Mouse (Mus musculus): Measurements from ENCODE around the gene Lman2l. TPM values are rescaled to one million over a fixed set of nuclear protein-coding genes. Genes with fewer than 3 reads are reported as not detected.

Gene Lman2l
- polyA plus RNA-seq, 1 experiment from 2014 or later = 32.6 TPM

DNA sequence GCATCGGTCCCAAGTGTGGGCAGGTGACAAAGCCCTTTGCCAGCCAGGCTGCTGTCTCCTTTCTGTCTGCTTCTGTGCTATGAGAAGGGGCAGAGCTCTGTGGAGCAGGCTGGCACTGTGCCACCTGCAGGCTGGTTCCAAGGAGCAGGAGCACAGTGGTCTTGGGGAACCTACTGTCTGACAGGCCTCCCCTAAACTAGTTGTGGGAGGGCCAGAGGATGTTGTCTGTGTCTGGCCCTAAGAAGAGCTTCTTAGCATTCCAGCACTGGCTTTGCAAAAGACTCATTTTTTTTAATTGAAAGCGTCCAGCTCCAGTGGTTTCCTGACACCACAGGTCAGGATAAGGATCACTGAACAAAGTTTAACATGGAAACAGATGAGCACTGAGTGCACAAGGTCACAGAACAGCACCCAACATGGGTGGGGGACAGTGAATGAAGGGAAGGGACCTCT lies 33.3 kb upstream of the Lman2l start:
- Histone ChIP-seq H3K36me3 (ENCODE audit: control insufficient read depth, insufficient read depth, low read length) (no peaks in the 10 kb centered on the region), H3K9ac (ENCODE audit: low read length) (no peak overlapping the region), H3K4me2 (ENCODE audit: low read length) (no peak overlapping the region), H3K4me1 (ENCODE audit: control insufficient read depth, insufficient read depth, low read length) (peaks cover 31% of the 10 kb centered on the region), H3K27ac (ENCODE audit: low read depth, low read length) (no peak overlapping the region), H3K4me3 (ENCODE audit: low read depth, low read length) (no peak overlapping the region), H3K27me3 (replicated peaks; ENCODE audit: control insufficient read depth, insufficient read depth, low read length) (no peaks in the 10 kb centered on the region), H3K9me3 (replicated peaks; ENCODE audit: control insufficient read depth, low read length) (no peaks in the 10 kb centered on the region)
- ATAC-seq = no peak
- 59% methylated on average over 2 of the region's 2 CpGs for WGBS
- peak; percentile 23 for DNase-seq (ENCODE audit: low spot score)

DNA sequence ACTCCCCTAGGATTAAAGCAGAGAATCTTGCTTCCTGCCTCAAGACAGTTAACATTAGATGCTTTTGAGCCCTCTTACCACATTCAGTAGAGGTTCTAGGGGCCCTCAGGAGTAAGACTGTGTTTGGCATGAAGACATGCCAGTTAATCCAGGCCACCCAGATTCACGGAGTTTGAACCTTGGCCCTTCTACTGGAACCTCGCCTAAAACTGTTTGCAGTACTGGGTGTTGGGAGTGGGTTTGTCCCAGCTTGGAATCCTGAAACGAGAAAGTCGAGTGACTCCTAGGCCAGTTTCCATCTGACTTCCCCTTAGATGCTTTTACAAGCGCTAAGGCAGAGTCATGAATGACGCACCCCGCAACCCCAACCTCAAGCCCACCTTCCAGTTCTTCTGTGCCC lies 31.4 kb upstream of the Lman2l start:
- Histone ChIP-seq H3K27ac (ENCODE audit: low read depth, low read length) (no peak overlapping the region), H3K9me3 (replicated peaks; ENCODE audit: control insufficient read depth, low read length) (no peaks in the 10 kb centered on the region), H3K4me3 (ENCODE audit: low read depth, low read length) (no peak overlapping the region), H3K27me3 (replicated peaks; ENCODE audit: control insufficient read depth, insufficient read depth, low read length) (no peaks in the 10 kb centered on the region), H3K4me2 (ENCODE audit: low read length) (no peak overlapping the region), H3K9ac (ENCODE audit: low read length) (no peak overlapping the region), H3K36me3 (ENCODE audit: control insufficient read depth, insufficient read depth, low read length) (no peaks in the 10 kb centered on the region), H3K4me1 (ENCODE audit: control insufficient read depth, insufficient read depth, low read length) (peaks cover 47% of the 10 kb centered on the region)
- ATAC-seq (no peak), DNase-seq (ENCODE audit: low spot score) (no peak)
- WGBS = 88% methylated on average over 7 of the region's 7 CpGs

DNA sequence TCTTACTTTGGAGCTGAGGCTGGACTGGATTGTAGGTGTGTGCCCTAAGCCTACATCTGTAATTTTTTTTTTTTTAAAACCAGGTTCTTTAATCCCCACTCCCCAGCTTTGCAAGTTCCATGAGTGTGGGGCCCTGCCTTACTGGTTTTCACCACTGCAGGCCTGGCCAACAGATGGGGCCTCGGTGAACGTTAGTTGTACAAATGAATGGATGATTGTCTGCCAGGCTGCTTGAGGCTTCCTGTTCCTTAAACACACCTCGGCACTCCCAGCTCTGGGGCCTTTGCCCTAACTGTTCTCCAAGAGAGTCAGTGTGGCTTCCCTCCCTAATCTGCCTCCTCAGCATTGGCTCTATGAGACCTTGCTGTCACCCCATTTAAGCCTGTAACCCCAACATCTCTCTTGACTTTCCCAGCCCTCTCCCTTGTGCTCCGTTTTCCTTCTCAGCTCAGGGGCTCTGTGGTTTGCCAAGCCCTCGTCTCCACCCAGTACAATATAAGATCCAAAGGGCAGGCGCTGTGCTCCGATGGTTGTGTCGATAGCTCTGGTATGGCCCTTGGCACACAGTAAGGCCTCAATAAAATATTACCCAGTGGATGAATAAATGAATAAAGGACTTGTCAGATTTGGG lies 30.5 kb upstream of the Lman2l start:
- Histone ChIP-seq H3K27ac (ENCODE audit: low read depth, low read length) (no peak overlapping the region), H3K4me1 (ENCODE audit: control insufficient read depth, insufficient read depth, low read length) (peaks cover 49% of the 10 kb centered on the region), H3K27me3 (replicated peaks; ENCODE audit: control insufficient read depth, insufficient read depth, low read length) (no peaks in the 10 kb centered on the region), H3K36me3 (ENCODE audit: control insufficient read depth, insufficient read depth, low read length) (no peaks in the 10 kb centered on the region), H3K4me3 (ENCODE audit: low read depth, low read length) (no peak overlapping the region), H3K4me2 (ENCODE audit: low read length) (peak overlapping the region; percentile 81), H3K9me3 (replicated peaks; ENCODE audit: control insufficient read depth, low read length) (no peaks in the 10 kb centered on the region), H3K9ac (ENCODE audit: low read length) (peak overlapping the region; percentile 38)
- 46% methylated on average over 8 of the region's 8 CpGs for WGBS
- DNase-seq (ENCODE audit: low spot score) = peak; percentile 25
- no peak for ATAC-seq

DNA sequence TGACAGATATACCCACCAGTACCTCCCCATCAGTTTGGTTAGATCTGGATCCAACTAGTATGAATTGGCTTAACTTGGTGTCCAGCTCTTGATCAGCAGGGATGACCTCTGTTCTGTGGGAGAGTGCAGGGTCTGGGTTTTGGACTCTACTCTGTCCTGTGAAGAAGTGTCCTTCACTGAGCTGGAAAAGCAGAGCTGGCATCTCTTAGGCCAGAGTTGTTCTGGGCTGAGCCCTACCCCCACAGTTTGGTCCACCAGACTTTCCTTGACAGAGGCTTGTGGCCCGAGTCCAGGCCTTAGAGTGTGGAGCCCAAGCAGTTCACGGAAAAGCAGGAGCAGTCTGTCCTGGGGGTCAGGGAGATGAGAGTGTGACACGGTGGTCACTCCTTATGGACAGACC lies 29.6 kb upstream of the Lman2l start:
- no peak overlapping the region for H3K27ac ChIP-seq (ENCODE audit: low read depth, low read length)
- H3K4me1 ChIP-seq (ENCODE audit: control insufficient read depth, insufficient read depth, low read length) = peaks cover 49% of the 10 kb centered on the region
- H3K27me3 ChIP-seq (replicated peaks; ENCODE audit: control insufficient read depth, insufficient read depth, low read length) = no peaks in the 10 kb centered on the region
- H3K9me3 ChIP-seq (replicated peaks; ENCODE audit: control insufficient read depth, low read length) = no peaks in the 10 kb centered on the region
- no peak overlapping the region for H3K4me3 ChIP-seq (ENCODE audit: low read depth, low read length)
- peak overlapping the region; percentile 81; the same call in 1 of the 2 replicates for H3K4me2 ChIP-seq (ENCODE audit: low read length)
- WGBS = 63% methylated on average over 3 of the region's 3 CpGs
- ATAC-seq = no peak
- no peaks in the 10 kb centered on the region for H3K36me3 ChIP-seq (ENCODE audit: control insufficient read depth, insufficient read depth, low read length)
- DNase-seq (ENCODE audit: low spot score) = no peak
- H3K9ac ChIP-seq (ENCODE audit: low read length) = peak overlapping the region; percentile 25; the same call in 1 of the 2 replicates

DNA sequence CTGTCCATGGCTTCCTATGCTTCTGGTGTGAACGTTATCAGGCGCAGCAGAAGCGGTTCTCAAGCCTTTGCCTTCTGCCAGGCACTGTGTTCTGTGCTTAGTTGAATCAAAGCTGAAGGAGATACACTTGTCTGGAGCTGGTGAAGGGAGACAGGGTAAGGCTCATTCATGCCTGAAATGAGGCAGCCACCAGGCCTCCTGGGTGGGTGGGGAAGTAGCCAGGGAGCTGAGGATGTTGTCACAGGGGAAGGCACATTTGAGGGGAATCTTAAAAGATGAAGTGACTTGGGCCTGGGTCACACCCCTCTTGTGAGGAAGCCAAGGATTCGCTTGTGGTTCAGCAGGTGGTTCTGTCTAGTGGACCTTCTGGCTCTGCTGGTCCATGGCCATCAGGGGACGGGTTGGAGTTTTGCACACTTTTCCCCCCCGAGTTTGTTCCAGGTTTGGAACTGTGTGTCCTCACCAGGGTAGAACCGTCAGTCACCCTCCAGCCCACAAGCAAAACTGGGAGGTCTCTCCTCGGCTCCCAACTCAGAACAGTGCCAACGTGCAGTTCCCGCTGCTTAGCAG lies 28.2 kb upstream of the Lman2l start:
- Histone ChIP-seq H3K9me3 (replicated peaks; ENCODE audit: control insufficient read depth, low read length) (no peaks in the 10 kb centered on the region), H3K4me2 (ENCODE audit: low read length) (peak overlapping the region; percentile 81), H3K4me3 (ENCODE audit: low read depth, low read length) (no peak overlapping the region), H3K36me3 (ENCODE audit: control insufficient read depth, insufficient read depth, low read length) (no peaks in the 10 kb centered on the region), H3K9ac (ENCODE audit: low read length) (no peak overlapping the region), H3K4me1 (ENCODE audit: control insufficient read depth, insufficient read depth, low read length) (peaks cover 49% of the 10 kb centered on the region), H3K27ac (ENCODE audit: low read depth, low read length) (no peak overlapping the region), H3K27me3 (replicated peaks; ENCODE audit: control insufficient read depth, insufficient read depth, low read length) (no peaks in the 10 kb centered on the region)
- ATAC-seq = no peak
- DNase-seq (ENCODE audit: low spot score) = no peak
- WGBS = 79% methylated on average over 10 of the region's 10 CpGs

DNA sequence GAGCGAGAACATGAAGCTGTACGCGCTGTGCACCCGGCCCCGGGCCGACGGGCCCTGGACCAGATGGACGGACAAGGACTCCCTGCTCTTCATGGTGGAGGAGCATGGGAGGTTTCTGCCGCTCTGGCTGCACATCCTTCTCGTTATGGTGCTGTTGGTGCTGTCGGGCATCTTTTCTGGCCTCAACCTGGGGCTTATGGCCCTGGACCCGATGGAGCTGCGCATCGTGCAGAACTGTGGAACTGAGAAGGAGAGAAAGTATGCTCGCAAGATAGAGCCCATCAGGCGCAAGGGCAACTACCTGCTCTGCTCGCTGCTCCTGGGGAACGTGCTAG lies 27.0 kb upstream of the Lman2l start:
- DNase-seq (ENCODE audit: low spot score) (no peak), ATAC-seq (peak; percentile 24)
- 14% methylated on average over 18 of the region's 18 CpGs for WGBS
- Histone ChIP-seq H3K36me3 (ENCODE audit: control insufficient read depth, insufficient read depth, low read length) (no peaks in the 10 kb centered on the region), H3K4me3 (ENCODE audit: low read depth, low read length) (peak overlapping the region; percentile 56), H3K4me2 (ENCODE audit: low read length) (peak overlapping the region; percentile 81), H3K27ac (ENCODE audit: low read depth, low read length) (no peak overlapping the region), H3K4me1 (ENCODE audit: control insufficient read depth, insufficient read depth, low read length) (peaks cover 46% of the 10 kb centered on the region), H3K9ac (ENCODE audit: low read length) (peak overlapping the region; percentile 71), H3K9me3 (replicated peaks; ENCODE audit: control insufficient read depth, low read length) (no peaks in the 10 kb centered on the region), H3K27me3 (replicated peaks; ENCODE audit: control insufficient read depth, insufficient read depth, low read length) (no peaks in the 10 kb centered on the region)

DNA sequence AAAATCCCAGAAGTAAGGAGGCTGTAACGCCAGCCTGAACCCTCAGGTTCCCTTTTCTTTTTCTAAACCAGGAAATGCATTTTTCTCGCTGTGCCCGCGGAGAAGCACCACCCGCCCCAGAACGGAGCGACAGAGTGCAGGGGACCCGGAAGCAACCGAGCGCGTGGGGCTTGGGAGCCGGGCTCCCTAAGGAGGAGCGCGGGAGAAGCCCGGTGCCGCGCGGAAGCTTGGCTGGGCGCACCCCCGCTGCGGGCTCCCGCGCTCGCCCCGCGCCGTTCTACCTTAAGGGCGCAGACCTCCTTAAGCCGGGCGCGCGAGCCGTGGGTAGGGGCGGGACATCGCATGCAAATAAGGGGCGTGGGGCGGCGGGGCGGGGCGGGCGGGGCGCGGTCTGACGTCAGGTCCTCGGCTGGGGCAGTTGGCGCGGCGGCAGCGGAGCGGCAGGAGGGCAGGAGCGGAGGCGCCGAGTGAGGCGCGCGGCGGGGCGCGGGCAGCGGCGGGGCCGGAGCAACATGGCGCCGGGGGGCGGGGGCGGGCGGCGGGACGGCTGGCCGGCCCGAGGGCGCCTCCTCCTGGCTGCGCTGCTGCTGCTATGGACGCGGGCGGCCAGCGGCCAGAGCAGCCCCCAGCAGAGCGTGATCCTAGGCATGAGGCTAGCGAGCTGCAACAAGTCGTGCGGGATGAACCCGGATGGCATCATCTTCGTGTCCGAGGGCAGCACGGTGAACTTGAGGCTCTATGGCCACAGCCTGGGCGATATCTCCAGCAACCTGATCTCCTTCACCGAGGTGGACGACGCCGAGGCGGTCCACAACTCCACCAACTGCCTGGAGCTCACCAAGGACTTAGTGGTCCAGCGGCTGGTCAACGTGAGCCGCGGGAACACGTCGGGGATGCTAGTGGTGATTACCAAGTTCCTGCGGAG lies 26.4 kb upstream of the Lman2l start, which contains the start of gene Cnnm4:
TSS of gene Cnnm4 (plus strand) at position 440 of the 925 bp plus-strand sequence.
- H3K36me3 ChIP-seq (ENCODE audit: control insufficient read depth, insufficient read depth, low read length) = no peaks in the 10 kb centered on the region
- peak within 1 kb of the TSS; percentile 71 for H3K9ac ChIP-seq (ENCODE audit: low read length)
- H3K4me3 ChIP-seq (ENCODE audit: low read depth, low read length) = peak within 1 kb of the TSS; percentile 56
- H3K4me2 ChIP-seq (ENCODE audit: low read length) = peak within 1 kb of the TSS; percentile 81
- H3K27me3 ChIP-seq (replicated peaks; ENCODE audit: control insufficient read depth, insufficient read depth, low read length) = no peaks in the 10 kb centered on the region
- WGBS = under 1% methylated on average over 63 of the region's 98 CpGs
- peaks cover 46% of the 10 kb centered on the region for H3K4me1 ChIP-seq (ENCODE audit: control insufficient read depth, insufficient read depth, low read length)
- DNase-seq (ENCODE audit: low spot score) (peak; percentile 90), ATAC-seq (peak; percentile 93)
- H3K9me3 ChIP-seq (replicated peaks; ENCODE audit: control insufficient read depth, low read length) = no peaks in the 10 kb centered on the region
- 0 out of 2 replicates have a peak within 1 kb of the TSS, but pooled peaks have one; percentile 14 for H3K27ac ChIP-seq (ENCODE audit: low read depth, low read length)

DNA sequence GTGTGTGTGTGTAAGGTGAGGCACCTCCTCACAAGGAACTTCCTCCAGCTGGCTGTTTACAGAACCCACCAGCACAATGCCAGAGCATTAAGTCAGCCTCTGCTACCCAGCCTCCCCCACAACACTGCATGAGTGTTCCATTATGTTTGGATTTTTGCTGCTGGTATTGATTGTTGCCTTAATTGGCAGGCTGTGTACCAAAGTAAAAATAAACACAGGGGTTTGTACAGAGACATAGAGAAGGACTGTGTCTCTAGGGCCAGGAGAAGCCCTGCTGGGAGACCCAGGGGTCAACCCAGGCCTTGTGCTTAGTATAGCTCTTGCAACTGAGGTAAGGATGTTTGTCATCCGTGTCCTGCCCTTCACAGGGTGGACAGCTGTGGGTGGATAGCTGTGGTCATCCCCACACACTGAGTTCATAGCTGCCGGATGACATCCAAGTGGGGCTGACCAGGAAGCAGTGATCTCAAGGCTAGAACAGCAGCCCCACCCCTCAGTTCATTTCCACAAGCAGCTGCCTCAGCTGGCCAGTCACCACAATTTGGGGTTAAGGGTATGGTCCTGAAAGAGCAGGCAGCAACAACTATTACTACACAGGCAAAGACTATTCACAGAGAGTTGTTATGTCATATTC lies 24.9 kb upstream of the Lman2l start:
- Histone ChIP-seq H3K27ac (ENCODE audit: low read depth, low read length) (no peak overlapping the region), H3K9me3 (replicated peaks; ENCODE audit: control insufficient read depth, low read length) (no peaks in the 10 kb centered on the region), H3K9ac (ENCODE audit: low read length) (no peak overlapping the region), H3K4me2 (ENCODE audit: low read length) (no peak overlapping the region), H3K4me1 (ENCODE audit: control insufficient read depth, insufficient read depth, low read length) (peaks cover 33% of the 10 kb centered on the region), H3K4me3 (ENCODE audit: low read depth, low read length) (no peak overlapping the region), H3K27me3 (replicated peaks; ENCODE audit: control insufficient read depth, insufficient read depth, low read length) (no peaks in the 10 kb centered on the region), H3K36me3 (ENCODE audit: control insufficient read depth, insufficient read depth, low read length) (no peaks in the 10 kb centered on the region)
- WGBS = 63% methylated on average over 2 of the region's 2 CpGs
- no peak for DNase-seq (ENCODE audit: low spot score)
- ATAC-seq = no peak
